Mouse (Mus musculus) liver, adult 2 months (tissue): ENCODE data around the gene Adgrf1.

Experiments
- CTCF ChIP-seq: fragments of 200-500 bp; IDR thresholded peaks from 2 replicates; pipeline ENCODE4 v1.5.1; 2011; ENCODE audit warnings: low read depth, low read length, control low read depth
- POLR2A ChIP-seq: fragments of 200-500 bp; IDR thresholded peaks from 2 replicates; pipeline ENCODE4 v1.6.1; 2011; ENCODE audit warnings: low read length, control low read depth; ENCODE audit not compliant: insufficient read depth; ENCODE audit errors: extremely low read depth

DNA sequence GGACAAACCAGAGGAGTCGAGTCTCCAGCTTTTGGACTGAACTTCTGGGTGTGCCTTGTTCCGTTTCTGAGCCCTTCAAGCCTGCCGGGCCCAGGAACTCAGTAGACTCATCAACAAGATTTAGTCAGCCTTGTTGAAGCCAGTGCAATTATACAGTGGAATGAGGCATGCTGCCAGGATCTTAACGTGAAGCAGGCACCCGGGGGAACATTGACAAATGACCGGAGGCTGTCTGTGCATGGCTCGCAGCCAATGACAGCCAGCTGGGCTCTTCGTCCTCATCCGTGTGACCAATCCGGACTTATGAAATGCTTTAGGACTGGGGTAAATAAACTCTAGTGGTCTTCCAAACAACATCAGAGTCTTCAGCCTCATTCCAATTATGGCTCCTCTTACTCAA, 29.0 kb upstream of the Adgrf1 start:
- TF ChIP-seq CTCF (no peak), POLR2A (no peak)
